Mouse (Mus musculus): Measurements from ENCODE around the gene Umad1.

Gene Umad1

DNA sequence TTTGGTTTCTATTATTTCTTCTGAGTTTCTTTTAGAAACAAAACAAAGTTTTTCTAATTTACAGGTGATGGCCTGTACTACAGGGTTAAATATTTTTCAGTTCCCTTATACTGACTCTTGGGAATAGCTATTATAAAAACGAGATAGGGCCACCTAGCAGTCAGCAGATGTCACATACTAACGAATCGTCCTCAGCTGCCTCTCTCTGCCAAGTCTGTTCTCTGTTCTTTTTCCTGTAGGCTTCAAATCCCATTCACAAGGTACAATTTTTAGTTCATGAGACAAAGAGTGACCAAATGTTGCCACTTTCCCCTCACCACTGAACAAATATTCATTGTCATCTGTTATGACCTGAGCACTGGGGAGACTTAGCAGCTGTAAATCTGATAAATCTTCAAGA, 244.9 kb downstream of the Umad1 start:
- in situ Hi-C loops (cut with MboI, MseI) = loop anchor here (10.0 kb wide), 1 partner anchor 231 kb away; no protein-coding TSS in a partner anchor

DNA sequence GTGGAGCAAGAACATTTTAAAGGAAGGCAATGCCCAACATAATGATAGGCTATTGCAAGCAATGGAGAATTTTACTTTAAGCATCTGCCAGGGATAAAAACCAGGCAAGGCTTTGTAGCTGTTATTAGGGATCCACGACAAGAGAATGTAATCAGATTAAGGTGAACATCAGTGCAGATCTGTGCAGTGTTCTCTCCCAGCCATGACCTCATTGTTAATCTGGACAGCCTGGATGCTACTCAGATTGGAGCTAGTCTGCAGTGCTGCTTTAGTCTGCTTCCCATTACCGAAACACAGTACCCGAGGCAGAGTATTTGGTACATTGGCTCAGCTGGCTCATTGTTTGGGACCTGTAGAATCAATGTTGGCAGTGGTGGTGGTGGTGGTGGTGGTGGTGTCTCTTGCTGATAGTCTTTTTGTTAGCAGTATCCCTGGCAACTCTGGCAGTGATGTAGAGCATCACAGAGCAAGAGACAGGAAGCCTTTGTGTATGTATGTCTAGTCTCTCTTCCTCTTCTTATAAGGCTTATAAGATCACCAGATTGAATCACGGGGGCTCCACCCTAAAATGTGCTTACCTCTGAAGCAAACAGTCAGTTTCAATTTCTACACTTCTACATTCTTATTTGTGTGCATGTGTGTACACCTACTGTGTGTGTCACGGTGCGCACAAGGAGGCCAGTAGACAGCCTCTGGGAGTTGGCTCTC, 245.6 kb downstream of the Umad1 start:
- in situ Hi-C loops (cut with MboI, MseI) = loop anchor here (10.0 kb wide), 1 partner anchor 230 kb away; no protein-coding TSS in a partner anchor

DNA sequence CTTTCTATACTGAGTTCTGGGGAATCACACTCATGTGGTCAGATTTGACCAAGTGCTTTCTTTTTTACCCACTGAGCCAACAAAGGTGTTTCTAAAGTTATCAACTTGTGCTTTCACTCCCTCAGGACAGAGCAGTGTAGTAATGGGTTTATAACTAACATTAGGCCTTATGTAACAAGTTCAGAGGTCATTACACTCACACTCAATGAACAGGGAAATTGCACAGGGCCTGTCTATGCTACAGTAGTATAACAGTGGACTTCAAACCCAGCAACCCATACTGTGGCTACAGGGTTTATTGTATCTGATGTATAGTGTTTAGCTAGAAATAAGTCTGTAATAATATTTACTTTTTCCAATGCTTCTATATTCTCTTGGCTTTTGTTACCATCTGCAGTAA, 247.5 kb downstream of the Umad1 start:
- in situ Hi-C loops (cut with MboI, MseI) = loop anchor here (10.0 kb wide), 1 partner anchor 228 kb away; no protein-coding TSS in a partner anchor

Data from T-helper 1 cell (primary cell).